9 mouse cellular contexts compared by ENCODE assay signal in genomic region chr7:56419253-56419844, GRCm38 (mm10).
DNase-seq lines count a peak whose midpoint lies in the region; ATAC-seq and TF ChIP-seq lines count a peak whose summit lies in the region.
"Had no signal": no experiment of that assay in that cellular context is flagged by ENCODE, and none has a peak within 500 bp of the region (broad histone marks: within the 10 kb centered on the region; RNA-seq: fewer than 3 reads in every experiment).

No protein-coding gene starts in this region.

- TF ChIP-seq CTCF in stomach, postnatal 0 days (IDR thresholded peaks at IDR 0.05; ENCODE audit: low read depth) = no peak

- H3K27ac ChIP-seq in hindbrain, embryonic 15.5 days (replicated peaks) = no peak overlapping the region
- H3K27ac ChIP-seq in hindbrain, embryonic 10.5 days = no peak overlapping the region
- H3K27ac ChIP-seq in kidney, embryonic 15.5 days = peak overlapping the region; percentile 84
- no peak overlapping the region for H3K27ac ChIP-seq in limb, embryonic 14.5 days (replicated peaks; ENCODE audit: low read depth, low read length)
- peak overlapping the region; percentile 40; the same call in 1 of the 2 replicates for H3K27ac ChIP-seq in stomach, postnatal 0 days (replicated peaks)
- H3K27ac ChIP-seq: limb, embryonic 12.5 days had no signal

- no peaks in the 10 kb centered on the region for H3K27me3 ChIP-seq in hindbrain, embryonic 15.5 days
- H3K27me3 ChIP-seq in hindbrain, embryonic 10.5 days (ENCODE audit: insufficient read depth, poor library complexity, severe bottlenecking) = no peaks in the 10 kb centered on the region
- H3K27me3 ChIP-seq in kidney, embryonic 15.5 days = no peaks in the 10 kb centered on the region
- H3K27me3 ChIP-seq in limb, embryonic 14.5 days (ENCODE audit: control insufficient read depth, insufficient read depth, low read length) = no peaks in the 10 kb centered on the region
- no peaks in the 10 kb centered on the region for H3K27me3 ChIP-seq in stomach, postnatal 0 days (ENCODE audit: control insufficient read depth, insufficient read depth, low read length)
- H3K27me3 ChIP-seq: limb, embryonic 12.5 days had no signal

- no peak for TF ChIP-seq EP300 in stomach, postnatal 0 days (optimal IDR thresholded peaks at IDR 0.05)

- no peaks in the 10 kb centered on the region for H3K36me3 ChIP-seq in hindbrain, embryonic 15.5 days
- H3K36me3 ChIP-seq in hindbrain, embryonic 10.5 days = no peaks in the 10 kb centered on the region
- H3K36me3 ChIP-seq in kidney, embryonic 15.5 days = no peaks in the 10 kb centered on the region
- H3K36me3 ChIP-seq in limb, embryonic 14.5 days (ENCODE audit: control insufficient read depth, insufficient read depth, low read length) = no peaks in the 10 kb centered on the region
- no peaks in the 10 kb centered on the region for H3K36me3 ChIP-seq in stomach, postnatal 0 days (ENCODE audit: control insufficient read depth, insufficient read depth, low read length)
- H3K36me3 ChIP-seq: limb, embryonic 12.5 days had no signal

- DNase-seq in hindbrain, embryonic 10.5 days (ENCODE audit: low spot score) = no peak
- DNase-seq in limb, embryonic 14.5 days (ENCODE audit: low spot score) = peak; percentile 70
- DNase-seq in stomach, postnatal 0 days (ENCODE audit: low spot score) = peak; percentile 25
- no peak for DNase-seq in cerebellum, postnatal 36 days

- TF ChIP-seq POLR2A in limb, embryonic 14.5 days (IDR thresholded peaks at IDR 0.05; ENCODE audit: borderline replicate concordance, extremely low read depth, insufficient read depth, insufficient read length) = no peak

- ATAC-seq in hindbrain, embryonic 15.5 days (ENCODE audit: low FRiP score, low read depth) = peak; percentile 62; the same call in 1 of the 2 replicates
- peak; percentile 79 for ATAC-seq in frontal cortex, adult (ENCODE audit: low TSS enrichment)
- peak; percentile 85 for ATAC-seq in kidney, embryonic 15.5 days (replicated peaks; ENCODE audit: low FRiP score)
- ATAC-seq in limb, embryonic 14.5 days (ENCODE audit: low FRiP score, low read depth) = peak; percentile 73
- ATAC-seq in stomach, postnatal 0 days (ENCODE audit: low FRiP score, low TSS enrichment) = peak; percentile 51; the same call in 1 of the 2 replicates
- ATAC-seq in activated CD4-positive, CD25-positive, alpha-beta regulatory T cell, adult 4 months = no peak

- H3K4me1 ChIP-seq in hindbrain, embryonic 15.5 days (replicated peaks) = peaks cover 8% of the 10 kb centered on the region; the same call in 1 of the 2 replicates
- H3K4me1 ChIP-seq in hindbrain, embryonic 10.5 days (replicated peaks) = no peaks in the 10 kb centered on the region
- 0 out of 2 replicates have a peak, but pooled peaks cover 3% of the 10 kb centered on the region for H3K4me1 ChIP-seq in kidney, embryonic 15.5 days
- H3K4me1 ChIP-seq in limb, embryonic 14.5 days (ENCODE audit: control insufficient read depth, insufficient read depth, low read length) = peaks cover 7% of the 10 kb centered on the region; the same call in 1 of the 2 replicates
- H3K4me1 ChIP-seq in stomach, postnatal 0 days (replicated peaks; ENCODE audit: control insufficient read depth, insufficient read depth) = no peaks in the 10 kb centered on the region
- H3K4me1 ChIP-seq: limb, embryonic 12.5 days had no signal

- no peak overlapping the region for H3K9ac ChIP-seq in hindbrain, embryonic 15.5 days
- no peak overlapping the region for H3K9ac ChIP-seq in kidney, embryonic 15.5 days
- H3K9ac ChIP-seq in limb, embryonic 14.5 days (ENCODE audit: low read depth, low read length, severe bottlenecking) = no peak overlapping the region
- no peak overlapping the region for H3K9ac ChIP-seq in stomach, postnatal 0 days (ENCODE audit: low read length)
- H3K9ac ChIP-seq: limb, embryonic 12.5 days had no signal

- 27% methylated on average over 5 of the region's 5 CpGs for whole genome bisulfite sequencing in hindbrain, embryonic 15.5 days
- WGBS in hindbrain, embryonic 10.5 days = 31% methylated on average over 5 of the region's 5 CpGs
- WGBS in kidney, embryonic 15.5 days = 22% methylated on average over 5 of the region's 5 CpGs
- WGBS in limb, embryonic 14.5 days = 14% methylated on average over 5 of the region's 5 CpGs
- 12% methylated on average over 5 of the region's 5 CpGs for WGBS in stomach, postnatal 0 days

- H3K4me3 ChIP-seq in hindbrain, embryonic 15.5 days = no peak overlapping the region
- H3K4me3 ChIP-seq in hindbrain, embryonic 10.5 days = no peak overlapping the region
- H3K4me3 ChIP-seq in kidney, embryonic 15.5 days (replicated peaks) = no peak overlapping the region
- no peak overlapping the region for H3K4me3 ChIP-seq in limb, embryonic 14.5 days (replicated peaks; ENCODE audit: low read length)
- no peak overlapping the region for H3K4me3 ChIP-seq in stomach, postnatal 0 days (ENCODE audit: low read depth, low read length)
- H3K4me3 ChIP-seq: limb, embryonic 12.5 days had no signal

- H3K4me2 ChIP-seq in hindbrain, embryonic 15.5 days = no peak overlapping the region
- no peak overlapping the region for H3K4me2 ChIP-seq in kidney, embryonic 15.5 days
- H3K4me2 ChIP-seq in limb, embryonic 14.5 days (replicated peaks; ENCODE audit: low read depth, low read length, severe bottlenecking) = no peak overlapping the region
- H3K4me2 ChIP-seq in stomach, postnatal 0 days (replicated peaks; ENCODE audit: low read depth) = no peak overlapping the region
- H3K4me2 ChIP-seq: limb, embryonic 12.5 days had no signal

- H3K9me3 ChIP-seq in hindbrain, embryonic 15.5 days = no peaks in the 10 kb centered on the region
- H3K9me3 ChIP-seq in hindbrain, embryonic 10.5 days = no peaks in the 10 kb centered on the region
- H3K9me3 ChIP-seq in kidney, embryonic 15.5 days (replicated peaks) = no peaks in the 10 kb centered on the region
- no peaks in the 10 kb centered on the region for H3K9me3 ChIP-seq in limb, embryonic 14.5 days (ENCODE audit: control insufficient read depth, low read length)
- H3K9me3 ChIP-seq in stomach, postnatal 0 days (ENCODE audit: control insufficient read depth, low read length) = no peaks in the 10 kb centered on the region
- H3K9me3 ChIP-seq: limb, embryonic 12.5 days had no signal

Comparison
In these comparisons a context has a peak if more than half of its experiments do, and no peak if none do; other contexts are left out.
1. H3K27ac ChIP-seq: peak in kidney, embryonic 15.5 days (single experiment) and stomach, postnatal 0 days (single experiment); none in hindbrain, embryonic 15.5 days (single experiment), hindbrain, embryonic 10.5 days (single experiment) and limb, embryonic 14.5 days (single experiment).
2. DNase-seq: peak in limb, embryonic 14.5 days (single experiment) and stomach, postnatal 0 days (single experiment); none in hindbrain, embryonic 10.5 days (single experiment) and cerebellum, postnatal 36 days (0 of 2).